Mouse (Mus musculus): ENCODE measurements around the gene Fhl3.
A peak's percentile ranks its signal among the peaks of the same experiment; 100 is the strongest.

GRCm38 (mm10) chr4:124703881-124704796, 3.6 kb downstream of the Fhl3 start:
- no peak for TF ChIP-seq CTCF (IDR thresholded peaks at IDR 0.05; ENCODE audit: borderline replicate concordance, insufficient read depth, low read length)
- peak; percentile 46 for TF ChIP-seq POLR2A (IDR thresholded peaks at IDR 0.05; ENCODE audit: low read depth, low read length)

All from embryonic fibroblast, embryonic 13.5 days (primary cell).